Mouse (Mus musculus) thymus, postnatal 10 days (tissue): ENCODE measurements around the gene Yy1.
"Not testable (repeated sequence)": the region's sequence is repeated elsewhere in the genome, so short reads cannot be mapped to it uniquely, and the experiment has no call there.

Experiments used
- DNase-seq, 2 experiments: peaks; one replicate each; pipeline ENCODE4 v3.0.0; 2021; ENCODE audit warnings: low spot score in 2 of 2

Yy1 gene

GRCm38 (mm10) chr12:108826282-108826957 lies 33.6 kb downstream of the Yy1 start:
- DNase-seq = no peak

- DNase-seq = no peak
Measured at GRCm38 (mm10) chr12:108826958-108827535, 34.3 kb downstream of the Yy1 start.

- no peak for DNase-seq
Measured at GRCm38 (mm10) chr12:108827641-108828040, 34.9 kb downstream of the Yy1 start.

GRCm38 (mm10) chr12:108829636-108830035 lies 36.9 kb downstream of the Yy1 start:
- DNase-seq = no peak

- no peak for DNase-seq
Measured at GRCm38 (mm10) chr12:108830358-108830757, 37.6 kb downstream of the Yy1 start.

- DNase-seq = no peak
Measured at GRCm38 (mm10) chr12:108831966-108832643, 39.3 kb downstream of the Yy1 start.

GRCm38 (mm10) chr12:108832851-108833250 lies 40.1 kb downstream of the Yy1 start:
- no peak for DNase-seq

GRCm38 (mm10) chr12:108833408-108833807 lies 40.6 kb downstream of the Yy1 start:
- DNase-seq = no peak

GRCm38 (mm10) chr12:108834337-108834736 lies 41.6 kb downstream of the Yy1 start:
- no peak for DNase-seq

GRCm38 (mm10) chr12:108834786-108835185 lies 42.0 kb downstream of the Yy1 start:
- no peak for DNase-seq

- DNase-seq = no peak
Measured at GRCm38 (mm10) chr12:108835208-108835839, 42.6 kb downstream of the Yy1 start.

- peak; percentile 88 to 92 for DNase-seq
Measured at GRCm38 (mm10) chr12:108835840-108836409, 43.2 kb downstream of the Yy1 start, which contains the start of the genes Slc25a29 and Slc25a47. Gene Slc25a29, minus strand, starts transcription at chr12:108835883. Gene Slc25a47, plus strand, starts transcription at chr12:108836046.

- no peak for DNase-seq
Measured at GRCm38 (mm10) chr12:108836722-108837121, 43.9 kb downstream of the Yy1 start.

- DNase-seq = no peak
Measured at GRCm38 (mm10) chr12:108841181-108841580, 48.4 kb downstream of the Yy1 start.

GRCm38 (mm10) chr12:108842663-108843062 lies 49.9 kb downstream of the Yy1 start:
- DNase-seq = no peak

GRCm38 (mm10) chr12:108848033-108848432 lies 55.3 kb downstream of the Yy1 start:
- DNase-seq = not testable (repeated sequence)

- DNase-seq = no peak
Measured at GRCm38 (mm10) chr12:108849488-108850022, 56.8 kb downstream of the Yy1 start.

GRCm38 (mm10) chr12:108850129-108850528 lies 57.4 kb downstream of the Yy1 start:
- DNase-seq = no peak

- DNase-seq = no peak
Measured at GRCm38 (mm10) chr12:108850886-108851285, 58.1 kb downstream of the Yy1 start.

- DNase-seq = no peak
Measured at GRCm38 (mm10) chr12:108852822-108853221, 60.0 kb downstream of the Yy1 start.

GRCm38 (mm10) chr12:108855081-108855480 lies 62.3 kb downstream of the Yy1 start:
- DNase-seq = no peak

GRCm38 (mm10) chr12:108856186-108856585 lies 63.4 kb downstream of the Yy1 start:
- no peak for DNase-seq
